Mouse (Mus musculus) heart, adult 9 months (tissue): ENCODE measurements around the gene Hist1h1c.
"Not testable (repeated sequence)": the region's sequence is repeated elsewhere in the genome, so short reads cannot be mapped to it uniquely, and the experiment has no call there.

Source experiments
- DNase-seq, 2 experiments: peaks; one replicate each; pipeline ENCODE4 v3.0.0; 2022; ENCODE audit warnings: low spot score in 2 of 2

The Hist1h1c gene

DNA sequence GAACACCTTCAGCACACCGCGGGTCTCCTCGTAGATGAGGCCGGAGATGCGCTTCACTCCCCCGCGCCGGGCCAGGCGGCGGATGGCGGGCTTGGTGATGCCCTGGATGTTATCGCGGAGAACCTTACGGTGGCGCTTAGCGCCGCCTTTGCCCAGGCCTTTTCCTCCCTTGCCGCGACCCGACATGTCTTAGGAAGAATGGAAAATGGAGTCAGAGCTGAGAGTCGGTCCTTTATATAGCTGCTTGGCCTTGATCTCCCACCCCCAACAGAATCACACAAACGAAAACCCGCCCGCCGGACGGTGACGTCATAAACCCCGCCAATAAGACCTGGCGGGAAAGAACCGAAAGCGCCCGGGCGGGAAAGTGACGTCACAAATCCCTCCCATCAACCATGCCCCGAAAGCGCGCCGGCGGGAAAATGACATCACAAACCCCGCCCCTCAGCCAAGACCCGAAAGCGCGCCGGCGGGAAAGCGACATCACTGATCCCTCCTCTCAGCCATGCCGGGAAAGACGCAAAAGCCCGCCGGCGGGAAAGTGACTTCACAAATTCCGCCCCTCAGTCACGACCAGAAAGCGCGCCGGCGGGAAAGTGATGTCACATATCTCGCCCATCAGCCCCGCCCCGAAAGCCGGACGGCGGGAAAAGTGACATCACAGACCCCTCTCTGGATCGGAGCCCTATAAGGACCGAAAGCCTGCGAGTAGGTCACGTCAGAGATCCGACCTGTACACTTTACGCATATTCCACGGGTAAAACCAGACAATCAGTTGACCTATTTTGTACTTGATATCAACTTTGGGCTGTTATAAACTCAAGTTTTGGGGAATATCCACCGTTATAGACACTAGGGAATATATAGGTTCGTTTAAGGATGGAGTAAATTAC is 22.6 kb downstream of the Hist1h1c start, which contains the start of gene Hist1h4a:
Hist1h4a (minus strand) TSS at position 259 of the 893 bp plus-strand sequence.
- DNase-seq, result peak; percentile 97

DNA sequence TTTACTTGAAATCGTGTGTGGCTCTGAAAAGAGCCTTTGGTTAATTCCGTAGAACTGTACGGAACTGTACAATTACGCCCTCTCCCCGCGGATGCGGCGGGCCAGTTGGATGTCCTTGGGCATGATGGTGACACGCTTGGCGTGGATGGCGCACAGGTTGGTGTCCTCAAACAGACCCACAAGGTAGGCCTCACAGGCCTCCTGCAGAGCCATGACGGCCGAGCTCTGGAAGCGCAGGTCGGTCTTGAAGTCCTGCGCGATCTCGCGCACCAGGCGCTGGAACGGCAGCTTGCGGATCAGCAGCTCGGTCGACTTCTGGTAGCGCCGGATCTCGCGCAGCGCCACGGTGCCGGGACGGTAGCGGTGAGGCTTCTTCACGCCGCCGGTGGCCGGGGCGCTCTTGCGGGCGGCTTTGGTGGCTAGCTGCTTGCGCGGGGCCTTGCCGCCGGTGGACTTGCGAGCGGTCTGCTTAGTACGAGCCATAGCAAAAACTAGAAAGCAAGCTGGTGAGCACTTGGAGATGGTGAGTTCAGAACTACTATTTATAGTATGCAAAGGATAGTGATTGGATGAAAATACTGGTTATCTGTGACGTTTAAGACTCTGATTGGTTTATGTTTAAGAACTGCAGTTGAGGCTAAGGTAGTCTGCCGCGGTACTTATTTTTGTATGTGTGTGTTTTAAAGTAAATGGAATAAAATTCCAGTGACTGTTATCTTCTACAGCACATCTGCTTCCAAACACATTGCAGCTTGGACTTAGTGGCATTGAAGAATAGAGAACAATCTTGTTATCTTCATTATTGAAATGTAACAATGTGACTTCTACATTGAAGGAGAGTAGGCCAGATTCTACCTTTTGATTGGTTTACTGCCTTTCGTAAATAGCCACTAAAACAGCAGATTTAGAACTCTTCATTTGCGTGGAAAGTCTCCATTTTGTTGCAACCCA is 23.5 kb downstream of the Hist1h1c start, which contains the start of gene Hist1h3a:
Hist1h3a (minus strand) TSS at position 516 of the 951 bp plus-strand sequence.
- DNase-seq, result peak; percentile 74 to 87

DNA sequence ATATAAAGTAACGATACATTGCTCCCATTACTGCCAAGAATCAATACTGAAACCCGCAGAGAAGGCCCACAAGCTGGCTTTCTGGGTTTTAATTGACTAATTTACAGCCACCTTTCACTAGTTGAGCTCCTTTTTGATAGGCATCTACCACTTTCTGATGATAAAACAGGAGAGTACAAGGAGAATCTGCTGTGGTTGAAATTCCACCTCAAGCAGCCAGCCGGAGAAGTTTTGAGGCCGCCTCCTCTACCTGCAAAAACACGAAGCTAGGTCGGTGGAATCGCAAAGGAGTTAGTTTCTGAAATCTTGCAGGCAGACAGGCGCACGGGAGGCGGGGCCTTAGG is 24.6 kb downstream of the Hist1h1c start:
- no peak for DNase-seq

DNA sequence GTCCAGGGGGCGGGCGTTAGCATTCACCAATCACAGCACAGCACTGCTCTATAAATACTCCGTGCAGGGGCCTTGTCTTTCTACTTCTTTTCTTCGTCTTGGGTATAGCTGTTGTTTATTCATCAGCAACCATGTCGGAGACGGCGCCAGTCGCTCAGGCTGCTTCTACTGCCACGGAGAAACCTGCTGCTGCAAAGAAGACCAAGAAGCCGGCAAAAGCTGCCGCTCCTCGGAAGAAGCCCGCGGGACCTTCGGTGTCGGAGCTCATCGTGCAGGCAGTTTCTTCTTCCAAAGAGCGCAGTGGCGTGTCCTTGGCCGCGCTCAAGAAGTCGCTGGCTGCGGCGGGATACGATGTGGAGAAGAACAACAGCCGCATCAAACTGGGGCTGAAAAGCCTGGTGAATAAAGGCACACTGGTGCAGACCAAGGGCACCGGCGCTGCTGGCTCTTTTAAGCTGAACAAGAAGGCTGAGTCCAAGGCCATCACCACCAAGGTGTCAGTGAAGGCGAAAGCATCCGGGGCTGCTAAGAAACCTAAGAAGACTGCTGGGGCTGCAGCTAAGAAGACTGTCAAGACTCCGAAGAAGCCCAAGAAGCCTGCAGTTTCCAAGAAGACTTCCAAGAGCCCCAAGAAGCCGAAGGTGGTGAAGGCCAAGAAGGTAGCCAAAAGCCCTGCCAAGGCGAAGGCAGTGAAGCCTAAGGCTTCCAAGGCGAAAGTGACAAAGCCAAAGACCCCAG is 25.1 kb downstream of the Hist1h1c start, which contains the start of gene Hist1h1a:
Hist1h1a (plus strand) TSS at position 81 of the 738 bp plus-strand sequence.
- DNase-seq, result peak; percentile 78 to 80

DNA sequence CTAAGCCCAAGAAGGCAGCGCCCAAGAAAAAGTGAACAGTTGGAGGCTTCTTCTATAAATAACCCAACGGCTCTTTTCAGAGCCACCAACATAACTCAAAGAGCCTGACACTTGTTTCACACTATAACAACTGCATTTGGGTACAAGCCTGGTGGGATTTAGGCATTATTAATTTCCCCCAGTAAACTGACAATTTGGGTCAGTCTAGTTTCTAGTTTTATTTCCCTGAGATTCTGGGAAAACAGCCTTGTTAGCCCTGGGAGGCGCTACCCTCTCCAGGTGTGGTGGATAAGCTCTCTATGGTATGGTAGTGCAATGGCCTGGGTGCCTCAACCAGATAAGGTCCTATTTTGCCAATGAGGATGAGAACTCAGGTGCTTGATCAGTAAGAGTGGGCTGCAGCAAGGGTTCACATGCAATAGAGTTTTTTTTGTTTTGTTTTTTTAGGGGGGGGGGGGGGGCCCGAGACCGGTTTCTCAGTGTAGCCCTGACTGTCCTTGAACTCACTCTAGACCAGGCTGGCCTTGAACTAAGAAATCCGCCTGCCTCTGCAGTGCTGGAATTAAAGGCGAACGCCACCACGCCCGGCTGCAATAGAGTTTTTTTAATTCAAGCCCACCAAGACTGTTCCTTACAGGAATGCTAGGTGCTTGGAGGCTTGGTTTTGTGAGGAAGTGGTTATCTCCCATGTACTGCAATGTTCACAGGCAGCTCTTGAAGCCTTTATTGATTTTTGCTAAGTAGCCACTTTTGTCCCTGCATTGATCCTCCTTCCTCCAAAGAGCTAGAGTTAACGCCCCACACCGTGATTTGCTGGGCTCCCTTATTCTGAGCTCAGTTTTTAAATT is 25.9 kb downstream of the Hist1h1c start:
- DNase-seq, result no peak

DNA sequence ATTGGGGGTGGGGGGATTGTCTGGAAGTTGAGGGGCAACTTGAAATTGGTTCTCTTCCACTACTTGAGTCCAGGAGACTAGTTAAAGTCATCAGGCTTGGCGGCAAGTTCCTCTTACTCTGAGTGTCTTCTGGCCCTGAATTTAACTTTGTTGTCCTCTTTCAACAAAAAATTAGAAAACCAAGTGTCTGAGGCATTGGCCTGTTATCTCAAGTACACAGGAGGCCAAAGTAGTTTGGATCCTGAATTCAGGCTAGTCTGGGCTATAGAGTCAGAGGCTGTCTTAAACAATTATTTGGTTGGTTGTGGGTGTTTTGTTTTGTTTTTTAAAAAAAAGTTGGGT is 26.5 kb downstream of the Hist1h1c start:
- no peak for DNase-seq

DNA sequence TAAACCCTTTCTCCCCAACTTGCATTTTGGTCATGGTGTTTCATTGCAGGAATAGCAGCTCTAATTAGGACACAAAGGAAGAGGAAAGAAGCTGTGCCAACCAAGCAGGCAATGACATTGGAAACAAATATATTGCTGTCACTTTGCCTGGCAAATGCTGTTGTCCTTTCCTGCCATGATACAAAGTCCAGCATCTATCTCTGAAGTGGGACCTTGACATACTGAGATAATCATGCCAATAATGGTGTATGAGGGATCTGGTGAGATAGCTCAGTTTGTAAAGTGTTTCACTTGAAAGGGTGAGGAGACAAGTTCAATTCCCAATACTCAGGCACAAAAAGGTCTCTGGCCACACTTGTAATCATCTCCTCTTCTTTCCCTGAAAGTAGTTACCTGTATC is 28.2 kb downstream of the Hist1h1c start:
- no peak for DNase-seq

DNA sequence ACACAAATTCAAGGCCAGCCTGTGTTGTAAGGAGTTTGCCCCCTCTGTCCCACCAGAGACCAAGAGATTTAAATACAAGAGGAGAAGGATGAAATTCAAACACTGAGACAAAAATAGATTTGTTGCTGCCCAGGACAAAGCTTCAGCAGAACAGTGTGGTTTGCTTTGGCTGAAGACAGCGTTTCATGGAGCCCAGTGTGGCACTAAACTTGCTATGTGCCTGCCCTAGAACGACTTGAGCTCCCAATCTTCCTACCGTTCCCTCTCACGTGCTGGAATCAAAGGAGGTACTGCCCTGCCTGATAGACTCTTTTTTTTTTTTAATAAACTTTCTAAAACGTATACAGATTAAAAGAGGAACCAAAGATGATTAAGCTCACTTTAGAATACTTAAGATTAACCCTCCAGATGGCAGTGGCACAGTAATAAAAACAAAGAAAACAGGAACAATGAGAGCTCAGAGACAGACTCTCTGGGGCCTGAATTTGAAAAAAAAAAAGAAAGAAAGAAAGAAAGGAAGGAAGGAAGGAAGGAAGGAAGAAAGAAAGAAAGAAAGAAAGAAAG is 30.3 kb downstream of the Hist1h1c start:
- DNase-seq, result no peak

DNA sequence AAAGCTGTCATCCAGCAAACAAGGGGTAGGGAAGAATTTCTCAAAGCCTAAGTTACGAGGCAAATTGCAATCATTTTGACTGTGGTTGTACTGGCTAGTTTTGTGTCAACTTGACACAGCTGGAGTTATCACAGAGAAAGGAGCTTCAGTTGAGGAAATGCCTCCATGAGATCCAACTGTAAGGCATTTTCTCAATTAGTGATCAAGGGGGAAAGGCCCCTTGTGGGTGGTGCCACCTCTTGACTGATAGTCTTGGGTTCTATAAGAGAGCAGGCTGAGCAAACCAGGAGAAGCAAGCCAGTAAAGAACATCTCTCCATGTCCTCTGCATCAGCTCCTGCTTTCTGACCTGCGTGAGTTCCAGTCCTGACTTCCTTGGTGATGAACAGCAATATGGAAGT is 31.0 kb downstream of the Hist1h1c start, which contains the start of gene Trim38:
Trim38 (plus strand) TSS at position 301 of the 400 bp plus-strand sequence.
- DNase-seq, result not testable (repeated sequence)

DNA sequence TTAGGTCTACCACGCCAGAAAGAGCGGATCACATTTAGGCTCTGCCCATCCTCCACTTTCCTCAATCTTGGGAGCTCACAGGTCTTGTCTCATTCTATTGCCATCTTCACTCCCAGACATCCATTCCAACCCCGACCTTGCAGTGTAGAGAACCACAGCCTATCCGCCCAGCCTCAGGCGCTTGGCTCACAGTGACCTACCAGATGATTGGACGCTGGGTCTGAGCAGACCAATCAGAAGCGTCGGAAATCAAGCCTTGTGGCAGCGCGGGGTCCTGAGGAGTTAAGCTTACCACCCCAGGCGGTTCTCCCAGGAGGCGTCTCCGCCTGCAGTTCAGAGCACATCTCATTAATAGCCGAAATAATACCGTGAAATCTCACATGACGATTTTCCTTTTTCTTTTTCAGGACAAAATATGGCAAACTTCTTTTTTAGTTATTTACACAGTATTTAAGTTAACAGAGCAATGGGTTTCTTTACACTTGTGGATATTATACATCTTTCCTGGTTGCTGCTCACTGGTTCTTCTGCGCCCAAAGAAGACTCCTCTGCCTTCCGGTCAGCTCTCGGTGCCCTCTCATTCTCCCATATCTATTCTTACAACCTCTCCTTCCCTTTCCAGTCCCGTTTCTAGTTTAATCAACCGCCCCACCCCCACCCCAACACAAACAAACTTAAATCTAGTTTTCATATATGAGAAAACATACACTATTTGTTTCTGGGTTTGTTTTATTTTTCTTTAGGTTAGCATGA is 34.1 kb downstream of the Hist1h1c start:
- peak in 1 of 2 experiments; percentile 17 for DNase-seq

DNA sequence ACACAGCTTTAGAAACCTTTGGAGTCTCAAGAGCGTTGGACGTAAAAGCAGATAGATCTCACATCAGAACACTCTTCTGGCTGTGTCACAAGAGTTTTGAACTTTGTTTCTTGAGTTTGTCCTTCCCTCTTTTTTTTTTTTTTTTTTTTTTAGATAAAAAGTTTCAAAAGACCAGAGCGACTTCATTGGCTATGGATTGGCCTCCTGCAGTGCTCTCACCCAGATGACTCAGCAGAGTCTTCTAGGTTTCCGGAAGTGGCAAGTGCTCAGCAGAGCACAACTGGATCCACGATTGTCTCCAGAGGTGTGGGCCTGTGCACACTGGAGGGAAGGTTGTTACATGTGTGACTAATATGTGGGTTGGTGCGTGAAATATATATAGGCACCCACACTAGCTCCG is 39.7 kb downstream of the Hist1h1c start:
- DNase-seq, result no peak

DNA sequence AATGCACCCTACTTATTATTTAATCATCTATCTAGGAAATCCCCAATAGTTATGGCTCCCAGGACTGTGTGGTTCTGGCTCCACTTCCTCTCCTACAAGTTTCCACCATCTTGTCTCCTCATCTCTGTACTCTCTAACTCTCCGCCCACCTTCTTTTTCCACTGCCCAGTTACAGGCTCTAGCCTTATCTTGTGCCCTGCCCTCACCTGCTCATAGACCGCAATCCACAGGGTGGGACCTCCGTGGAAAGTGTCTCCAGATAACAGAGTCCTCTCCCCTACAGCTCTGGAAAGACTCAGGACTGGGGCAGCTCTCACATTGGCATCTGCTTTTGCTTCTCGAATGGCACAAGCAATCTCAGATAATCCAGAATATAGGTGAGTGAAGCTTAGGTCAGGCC is 40.4 kb downstream of the Hist1h1c start:
- DNase-seq, result no peak
